Mouse (Mus musculus): ENCODE measurements at regions not wholly inside any gene's neighbourhood (a gene's known extent, or its start where the extent isn't known, plus 50 kb on each side); places are given as distances from the start of the nearest gene placed in this dataset.

DNA sequence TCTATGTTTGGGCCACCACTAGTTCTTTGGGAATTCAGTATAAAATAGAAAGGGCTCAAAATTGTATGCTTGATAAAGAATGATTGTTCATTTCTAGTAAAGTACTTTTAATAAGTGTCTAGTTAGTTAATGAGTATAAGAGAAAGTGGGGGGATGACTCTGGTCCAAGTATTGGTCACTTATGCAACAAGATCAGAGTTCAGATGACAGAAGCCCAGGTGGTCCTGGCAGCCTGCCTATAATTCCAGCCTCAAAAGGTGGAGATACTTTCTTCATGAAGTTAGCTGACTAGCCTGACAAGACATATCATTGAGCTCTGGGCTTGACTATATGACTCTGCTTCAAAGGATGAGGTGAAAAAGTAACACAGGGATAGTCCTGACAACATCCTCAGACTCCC lies 57.3 kb upstream of the Pter start:
- no peaks in the 10 kb centered on the region for H3K9me3 ChIP-seq
- ATAC-seq (ENCODE audit: low FRiP score, low read depth): no peak
- no peaks in the 10 kb centered on the region for H3K27me3 ChIP-seq (replicated peaks)
- no peak overlapping the region for H3K27ac ChIP-seq
- H3K9ac ChIP-seq: no peak overlapping the region
- H3K36me3 ChIP-seq: no peaks in the 10 kb centered on the region
- no peak overlapping the region for H3K4me2 ChIP-seq (replicated peaks)
- no peaks in the 10 kb centered on the region for H3K4me1 ChIP-seq
- no peak overlapping the region for H3K4me3 ChIP-seq

DNA sequence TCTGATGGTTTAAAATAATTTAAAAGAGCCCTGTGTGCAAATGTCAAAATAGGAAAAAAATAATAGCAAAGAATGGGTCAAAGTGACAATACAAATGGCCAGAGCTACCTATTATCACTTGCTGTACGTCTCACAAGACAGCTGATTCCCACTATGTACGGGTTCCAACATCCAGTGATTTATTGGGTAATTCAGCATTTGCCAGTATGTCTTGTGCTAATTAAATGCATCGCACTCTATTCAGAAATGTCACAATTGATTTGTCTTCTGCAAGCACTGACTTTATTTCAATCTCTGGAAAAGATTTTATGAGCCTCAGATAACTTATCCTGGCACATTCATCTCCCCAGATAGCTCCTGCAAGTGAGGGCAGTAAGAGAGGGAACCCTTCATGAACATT lies 55.1 kb upstream of the Pter start:
- ATAC-seq (ENCODE audit: low FRiP score, low read depth): peak; percentile 41; the same call in 1 of the 2 replicates
- H3K4me3 ChIP-seq: no peak overlapping the region

More for the DNA sequence above, 55.1 kb upstream of the Pter start:
- 42% methylated on average over 3 of the region's 3 CpGs for WGBS
- H3K27me3 ChIP-seq (replicated peaks): no peaks in the 10 kb centered on the region
- no peak overlapping the region for H3K9ac ChIP-seq
- H3K36me3 ChIP-seq: no peaks in the 10 kb centered on the region
- no peak overlapping the region for H3K27ac ChIP-seq
- no peak overlapping the region for H3K4me2 ChIP-seq (replicated peaks)
- no peaks in the 10 kb centered on the region for H3K9me3 ChIP-seq
- no peaks in the 10 kb centered on the region for H3K4me1 ChIP-seq
